Mouse (Mus musculus) cortical plate, adult 2 months (tissue): ENCODE measurements around the gene Polr2h. TPM values are rescaled to one million over a fixed set of nuclear protein-coding genes. Genes with fewer than 3 reads are reported as not detected.

ENCODE experiments used
- H3K27ac ChIP-seq: fragments of 200-500 bp; 2 replicates; pipeline ENCODE4 v1.5.1; 2012; ENCODE audit warnings: low read length, control low read depth, inconsistent platforms; ENCODE audit not compliant: insufficient read depth
- H3K4me1 ChIP-seq: fragments of 200-500 bp; 2 replicates; pipeline ENCODE4 v1.6.1; 2011; ENCODE audit warnings: low read length; ENCODE audit not compliant: control insufficient read depth, insufficient read depth
- H3K4me3 ChIP-seq: fragments of 200-500 bp; 2 replicates; pipeline ENCODE4 v1.5.1; 2011; ENCODE audit warnings: mild to moderate bottlenecking, low read length, control low read depth; ENCODE audit not compliant: insufficient read depth
- CTCF ChIP-seq: fragments of 200-500 bp; IDR thresholded peaks from 2 replicates; pipeline ENCODE4 v1.5.1; 2011; ENCODE audit warnings: mild to moderate bottlenecking, control low read depth, low read length; ENCODE audit not compliant: insufficient read depth; ENCODE audit errors: extremely low read depth
- POLR2A ChIP-seq: fragments of 200-500 bp; IDR thresholded peaks from 2 replicates; pipeline ENCODE4 v1.6.1; 2011; ENCODE audit warnings: mild to moderate bottlenecking, low read length, control low read depth; ENCODE audit not compliant: insufficient read depth; ENCODE audit errors: extremely low read depth
- polyA plus RNA-seq: library from polyadenylated mRNA; depleted of rRNA; stranded (reverse); fragments of >200 nt; gene quantifications from 2 replicates; pipeline ENCODE4 v1.2.3, GENCODE M21; 2012

The Polr2h gene
- polyA plus RNA-seq, 1 experiment: 53.1 TPM

- no peak overlapping the region for H3K27ac ChIP-seq
- TF ChIP-seq CTCF: no peak
- no peak for TF ChIP-seq POLR2A
- peaks cover 6% of the 10 kb centered on the region; the same call in 1 of the 2 replicates for H3K4me1 ChIP-seq
- H3K4me3 ChIP-seq: no peak overlapping the region
Measured at GRCm38 (mm10) chr16:20677974-20678675, 39.3 kb upstream of the Polr2h start.

GRCm38 (mm10) chr16:20690774-20691173 lies 26.7 kb upstream of the Polr2h start:
- TF ChIP-seq CTCF: no peak
- TF ChIP-seq POLR2A: no peak

GRCm38 (mm10) chr16:20691617-20692016 lies 25.8 kb upstream of the Polr2h start:
- Histone ChIP-seq H3K4me1 (no peaks in the 10 kb centered on the region), H3K27ac (no peak overlapping the region), H3K4me3 (no peak overlapping the region)
- TF ChIP-seq CTCF (no peak), POLR2A (no peak)

More at GRCm38 (mm10) chr16:20690774-20691173, 26.7 kb upstream of the Polr2h start:
- Histone ChIP-seq H3K27ac (no peak overlapping the region), H3K4me3 (no peak overlapping the region), H3K4me1 (no peaks in the 10 kb centered on the region)

DNA sequence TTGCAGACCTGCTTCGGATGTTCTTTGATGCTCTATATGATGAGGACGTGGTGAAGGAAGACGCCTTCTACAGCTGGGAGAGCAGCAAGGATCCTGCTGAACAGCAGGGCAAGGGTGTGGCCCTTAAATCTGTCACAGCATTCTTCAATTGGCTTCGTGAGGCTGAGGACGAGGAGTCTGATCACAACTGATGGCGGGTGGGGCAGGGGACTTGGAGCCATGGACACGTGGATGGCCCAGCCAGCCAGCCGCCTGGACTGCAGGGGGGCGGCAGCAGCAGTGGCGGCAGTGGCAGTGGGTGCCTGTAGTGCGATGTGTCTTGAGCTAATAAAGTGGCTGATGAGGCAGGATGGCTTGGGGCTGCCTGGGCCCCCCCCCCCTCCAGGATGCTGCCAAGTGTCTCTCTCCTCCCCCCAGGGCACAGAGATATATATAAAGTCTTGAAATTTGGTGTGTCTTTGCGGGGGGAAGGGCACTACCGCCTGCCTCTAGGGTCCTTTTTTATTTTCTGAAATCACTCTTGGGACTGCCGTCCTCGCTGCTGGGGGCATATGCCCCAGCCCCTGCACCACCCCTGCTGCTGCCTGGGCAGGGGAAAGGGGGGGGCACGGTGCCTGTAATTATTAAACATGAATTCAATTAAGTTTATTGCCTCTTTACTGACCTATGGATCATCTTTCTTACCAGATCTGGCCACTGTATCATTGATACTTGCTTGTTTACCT lies 25.1 kb upstream of the Polr2h start:
- Histone ChIP-seq H3K4me1 (no peaks in the 10 kb centered on the region), H3K4me3 (peak overlapping the region; percentile 82; the same call in 1 of the 2 replicates), H3K27ac (peak overlapping the region; percentile 1; the same call in 1 of the 2 replicates)
- TF ChIP-seq POLR2A (no peak), CTCF (no peak)

- Histone ChIP-seq H3K27ac (peak within 1 kb of the TSS; percentile 98), H3K4me3 (peak within 1 kb of the TSS; percentile 82), H3K4me1 (no peaks in the 10 kb centered on the region)
- TF ChIP-seq CTCF: no peak
- TF ChIP-seq POLR2A: peak; percentile 93
Measured at GRCm38 (mm10) chr16:20693111-20693701, 24.3 kb upstream of the Polr2h start, which contains the start of gene Fam131a. Gene Fam131a, plus strand, starts transcription at chr16:20693241.

- TF ChIP-seq CTCF (no peak), POLR2A (peak; percentile 70; the same call in 1 of the 2 replicates)
- H3K27ac ChIP-seq: peak overlapping the region; percentile 92
- peak overlapping the region; percentile 75 for H3K4me3 ChIP-seq
- H3K4me1 ChIP-seq: 0 out of 2 replicates have a peak, but pooled peaks cover 2% of the 10 kb centered on the region
Measured at GRCm38 (mm10) chr16:20694781-20695180, 22.7 kb upstream of the Polr2h start.

- H3K4me3 ChIP-seq: peak overlapping the region; percentile 75
- H3K27ac ChIP-seq: peak overlapping the region; percentile 92
- H3K4me1 ChIP-seq: 0 out of 2 replicates have a peak, but pooled peaks cover 2% of the 10 kb centered on the region
- 0 out of 2 replicates have a peak, but pooled peaks have one; percentile 19 for TF ChIP-seq POLR2A
- TF ChIP-seq CTCF: no peak
Measured at GRCm38 (mm10) chr16:20695622-20696323, 21.7 kb upstream of the Polr2h start.

GRCm38 (mm10) chr16:20699266-20699665 lies 18.2 kb upstream of the Polr2h start:
- no peak overlapping the region for H3K4me3 ChIP-seq
- no peak overlapping the region for H3K27ac ChIP-seq
- TF ChIP-seq CTCF (no peak), POLR2A (no peak)
- 0 out of 2 replicates have a peak, but pooled peaks cover 2% of the 10 kb centered on the region for H3K4me1 ChIP-seq

- no peak overlapping the region for H3K27ac ChIP-seq
- no peak overlapping the region for H3K4me3 ChIP-seq
- TF ChIP-seq POLR2A: no peak
- TF ChIP-seq CTCF: no peak
- H3K4me1 ChIP-seq: 0 out of 2 replicates have a peak, but pooled peaks cover 2% of the 10 kb centered on the region
Measured at GRCm38 (mm10) chr16:20700036-20700435, 17.4 kb upstream of the Polr2h start.
